Mouse (Mus musculus): Measurements from ENCODE around the gene Setd7. TPM values are rescaled to one million over a fixed set of nuclear protein-coding genes. Genes with fewer than 3 reads are reported as not detected.

Setd7 gene
- total and polyA plus RNA-seq, 3 experiments = 11.3 to 37.9 (median 15.3) TPM

- TF ChIP-seq USF2 (IDR thresholded peaks at IDR 0.05; ENCODE audit: borderline replicate concordance in 1 of 2, insufficient read depth in 1 of 2, low read depth in 1 of 2, low read length in 2 of 2) (no peak), ZC3H11A (IDR thresholded peaks at IDR 0.05; ENCODE audit: low read depth, low read length) (peak; percentile 90), POLR2AphosphoS2 (IDR thresholded peaks at IDR 0.05; ENCODE audit: low read length) (no peak), GATA1 (IDR thresholded peaks at IDR 0.05; ENCODE audit: low read depth, low read length) (no peak), GABPA (IDR thresholded peaks at IDR 0.05; ENCODE audit: low read depth, low read length) (no peak), POLR2AphosphoS5 (IDR thresholded peaks at IDR 0.05; ENCODE audit: borderline replicate concordance, low read depth, low read length) (no peak), TBP (IDR thresholded peaks at IDR 0.05; ENCODE audit: low read depth, low read length) (peak; percentile 74), MYB (IDR thresholded peaks at IDR 0.05; ENCODE audit: low read depth, low read length) (no peak), ZKSCAN1 (IDR thresholded peaks at IDR 0.05; ENCODE audit: low read depth, low read length) (no peak), MYC (IDR thresholded peaks at IDR 0.05; ENCODE audit: low read depth, low read length) (no peak), MAFK (IDR thresholded peaks at IDR 0.05; ENCODE audit: borderline replicate concordance, low read depth, low read length) (no peak), EP300 (IDR thresholded peaks at IDR 0.05; ENCODE audit: low read depth in 1 of 2, low read length in 2 of 2) (no peak), JUND (IDR thresholded peaks at IDR 0.05; ENCODE audit: low read depth, low read length) (no peak)
Observed at GRCm38 (mm10) chr3:51510903-51511302, 49.8 kb downstream of the Setd7 start (continued).

DNA sequence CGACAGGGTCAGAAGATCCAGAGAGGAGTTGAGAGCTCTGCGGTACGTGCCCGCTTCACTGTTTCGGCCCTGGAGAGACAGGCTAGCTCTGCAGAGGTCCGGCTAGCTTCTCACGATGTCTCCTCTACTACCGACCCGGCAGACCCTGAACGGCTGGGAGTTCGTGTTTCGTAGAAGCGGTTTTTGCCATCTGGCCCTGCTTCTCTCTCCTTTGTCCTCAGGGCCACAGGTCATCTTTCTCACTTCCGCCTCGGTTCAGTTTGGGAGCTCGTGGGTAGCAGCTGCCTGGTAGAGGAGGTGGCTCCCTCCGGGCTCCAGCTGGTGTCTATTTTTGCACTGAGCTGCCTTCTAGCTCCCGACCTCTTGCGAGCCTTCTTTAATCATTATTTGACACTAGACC, 55.2 kb downstream of the Setd7 start:
- Histone ChIP-seq H3K9me3 (replicated peaks; ENCODE audit: insufficient read depth, low read length) (no peaks in the 10 kb centered on the region), H3K9ac (ENCODE audit: control insufficient read depth, low read depth, low read length, poor library complexity, severe bottlenecking) (no peak overlapping the region), H3K27ac (ENCODE audit: control insufficient read depth, low read depth, low read length) (no peak overlapping the region), H3K36me3 (ENCODE audit: control insufficient read depth in 1 of 2, insufficient read depth in 2 of 2, low read length in 2 of 2) (no peaks in the 10 kb centered on the region), H3K27me3 (ENCODE audit: control insufficient read depth in 1 of 2, insufficient read depth in 2 of 2, low read length in 2 of 2) (no peaks in the 10 kb centered on the region; a peak in 1 of 4 replicates), H3K4me1 (ENCODE audit: control insufficient read depth in 1 of 2, insufficient read depth in 2 of 2, low read length in 2 of 2) (no peaks in the 10 kb centered on the region), H3K4me3 (ENCODE audit: control insufficient read depth in 1 of 2, insufficient read depth in 1 of 2, low read depth in 2 of 2, low read length in 2 of 2) (no peak overlapping the region), H3K79me2 (ENCODE audit: control insufficient read depth, insufficient read depth, low read length, poor library complexity) (no peaks in the 10 kb centered on the region)
- DNase-seq (ENCODE audit: low read depth, low spot score) = no peak
- TF ChIP-seq GABPA (IDR thresholded peaks at IDR 0.05; ENCODE audit: low read depth, low read length) = no peak
- TF ChIP-seq TBP (IDR thresholded peaks at IDR 0.05; ENCODE audit: low read depth, low read length) = no peak
- TF ChIP-seq ELF1 (IDR thresholded peaks at IDR 0.05; ENCODE audit: low read depth, low read length) = no peak
- no peak for TF ChIP-seq CHD2 (IDR thresholded peaks at IDR 0.05; ENCODE audit: low read length)
- no peak for TF ChIP-seq POLR2AphosphoS5 (IDR thresholded peaks at IDR 0.05; ENCODE audit: borderline replicate concordance, low read depth, low read length)
- no peak for TF ChIP-seq JUND (IDR thresholded peaks at IDR 0.05; ENCODE audit: low read depth, low read length)
- TF ChIP-seq POLR2AphosphoS2 (IDR thresholded peaks at IDR 0.05; ENCODE audit: low read length) = no peak
- no peak for TF ChIP-seq SMC3 (IDR thresholded peaks at IDR 0.05; ENCODE audit: low read depth, low read length)
- TF ChIP-seq E2F4 (IDR thresholded peaks at IDR 0.05; ENCODE audit: borderline replicate concordance, low read depth, low read length) = no peak
- no peak for TF ChIP-seq MAFK (IDR thresholded peaks at IDR 0.05; ENCODE audit: borderline replicate concordance, low read depth, low read length)
- no peak for TF ChIP-seq ZKSCAN1 (IDR thresholded peaks at IDR 0.05; ENCODE audit: low read depth, low read length)
- no peak for TF ChIP-seq GATA1 (IDR thresholded peaks at IDR 0.05; ENCODE audit: low read depth, low read length)
- no peak for TF ChIP-seq MXI1 (IDR thresholded peaks at IDR 0.05; ENCODE audit: low read depth, low read length)
- no peak for TF ChIP-seq TCF12 (IDR thresholded peaks at IDR 0.05; ENCODE audit: low read depth, low read length)
- no peak for TF ChIP-seq TAL1 (IDR thresholded peaks at IDR 0.05; ENCODE audit: low read length)
